Mouse (Mus musculus) spleen, postnatal 36 days (tissue): ENCODE data around the gene Tmeff2.
A peak's percentile ranks its signal among the peaks of the same experiment; 100 is the strongest.
"Not testable (repeated sequence)": the region's sequence is repeated elsewhere in the genome, so short reads cannot be mapped to it uniquely, and the experiment has no call there.

Experiments
- DNase-seq, 2 experiments: peaks; one replicate each; pipeline ENCODE4 v3.0.0; 2022; ENCODE audit warnings: low spot score in 2 of 2, mixed read lengths in 1 of 2

The Tmeff2 gene

GRCm38 (mm10) chr1:50900386-50900785, at the start of gene Tmeff2:
Gene Tmeff2, plus strand, starts transcription at chr1:50900647.
- not testable (repeated sequence) for DNase-seq

GRCm38 (mm10) chr1:50861515-50861914, 38.9 kb upstream of the Tmeff2 start:
- DNase-seq, result no peak

GRCm38 (mm10) chr1:50897696-50898095, 2.8 kb upstream of the Tmeff2 start:
- no peak for DNase-seq

GRCm38 (mm10) chr1:50924838-50925355, 24.4 kb downstream of the Tmeff2 start:
- DNase-seq, result no peak

- DNase-seq, result no peak
These were observed 25.0 kb downstream of the Tmeff2 start for GRCm38 (mm10) chr1:50925356-50925921.

- DNase-seq, result no peak
These were observed 26.1 kb downstream of the Tmeff2 start for GRCm38 (mm10) chr1:50926374-50927060.

GRCm38 (mm10) chr1:50927077-50927611, 26.7 kb downstream of the Tmeff2 start:
- DNase-seq, result peak; percentile 2 to 6

- no peak for DNase-seq
These were observed 27.3 kb downstream of the Tmeff2 start for GRCm38 (mm10) chr1:50927679-50928187.

- no peak for DNase-seq
These were observed 28.3 kb downstream of the Tmeff2 start for GRCm38 (mm10) chr1:50928776-50929175.

- DNase-seq, result no peak
These were observed 34.6 kb downstream of the Tmeff2 start for GRCm38 (mm10) chr1:50935076-50935475.

GRCm38 (mm10) chr1:50935484-50935883, 35.0 kb downstream of the Tmeff2 start:
- DNase-seq, result no peak

GRCm38 (mm10) chr1:50940131-50941039, 39.9 kb downstream of the Tmeff2 start:
- DNase-seq, result no peak

GRCm38 (mm10) chr1:50948575-50948974, 48.1 kb downstream of the Tmeff2 start:
- DNase-seq, result no peak

GRCm38 (mm10) chr1:50958844-50959243, 58.4 kb downstream of the Tmeff2 start:
- DNase-seq, result no peak

- peak in 1 of 2 experiments; percentile 1 for DNase-seq
These were observed 61.7 kb downstream of the Tmeff2 start for GRCm38 (mm10) chr1:50961954-50962648.

- DNase-seq, result no peak
These were observed 62.2 kb downstream of the Tmeff2 start for GRCm38 (mm10) chr1:50962649-50963000.

GRCm38 (mm10) chr1:50969685-50970084, 69.2 kb downstream of the Tmeff2 start:
- no peak for DNase-seq

GRCm38 (mm10) chr1:50970853-50971252, 70.4 kb downstream of the Tmeff2 start:
- no peak for DNase-seq

- DNase-seq, result no peak
These were observed 72.3 kb downstream of the Tmeff2 start for GRCm38 (mm10) chr1:50972509-50973436.
